Mouse (Mus musculus): ENCODE data around the gene Ppa2. TPM values are rescaled to one million over a fixed set of nuclear protein-coding genes. Genes with fewer than 3 reads are reported as not detected.

Ppa2 gene
- total RNA-seq, 2 experiments from 2014 or later: 45.5 to 46.7 TPM

- DNase-seq (ENCODE audit: low spot score in 2 of 2): no peak
- intact Hi-C loops (cut with DNase I): no loop called here
Measured at GRCm38 (mm10) chr3:133381519-133381918, 71.6 kb downstream of the Ppa2 start.

- DNase-seq (ENCODE audit: low spot score in 2 of 2): no peak
- intact Hi-C loops (cut with DNase I): no loop called here
Measured at GRCm38 (mm10) chr3:133382147-133382546, 72.2 kb downstream of the Ppa2 start.

GRCm38 (mm10) chr3:133384164-133384708 is 74.3 kb downstream of the Ppa2 start:
- intact Hi-C loops (cut with DNase I): no loop called here
- no peak for DNase-seq (ENCODE audit: low spot score in 2 of 2)

GRCm38 (mm10) chr3:133387283-133387682 is 77.4 kb downstream of the Ppa2 start:
- intact Hi-C loops (cut with DNase I): no loop called here

GRCm38 (mm10) chr3:133389803-133390387 is 80.0 kb downstream of the Ppa2 start:
- no peak for DNase-seq (ENCODE audit: low spot score in 2 of 2)
- intact Hi-C loops (cut with DNase I): no loop called here

More at GRCm38 (mm10) chr3:133387283-133387682, 77.4 kb downstream of the Ppa2 start:
- no peak for DNase-seq (ENCODE audit: low spot score in 2 of 2)

- intact Hi-C loops (cut with DNase I): no loop called here
- DNase-seq (ENCODE audit: low spot score in 2 of 2): no peak
Measured at GRCm38 (mm10) chr3:133394531-133394930, 84.6 kb downstream of the Ppa2 start.

GRCm38 (mm10) chr3:133403849-133404248 is 93.9 kb downstream of the Ppa2 start:
- intact Hi-C loops (cut with DNase I): no loop called here
- DNase-seq (ENCODE audit: low spot score in 2 of 2): no peak

- intact Hi-C loops (cut with DNase I): no loop called here
- no peak for DNase-seq (ENCODE audit: low spot score in 2 of 2)
Measured at GRCm38 (mm10) chr3:133405636-133406035, 95.7 kb downstream of the Ppa2 start.

- intact Hi-C loops (cut with DNase I): no loop called here
- DNase-seq (ENCODE audit: low spot score in 2 of 2): no peak
Measured at GRCm38 (mm10) chr3:133406248-133406647, 96.3 kb downstream of the Ppa2 start.

GRCm38 (mm10) chr3:133411123-133411675 is 101.3 kb downstream of the Ppa2 start:
- intact Hi-C loops (cut with DNase I): no loop called here
- no peak for DNase-seq (ENCODE audit: low spot score in 2 of 2)

- intact Hi-C loops (cut with DNase I): no loop called here
- DNase-seq (ENCODE audit: low spot score in 2 of 2): peak in 1 of 2 experiments; percentile 28
Measured at GRCm38 (mm10) chr3:133411768-133412167, 101.9 kb downstream of the Ppa2 start.

- peak in 1 of 2 experiments; percentile 16 for DNase-seq (ENCODE audit: low spot score in 2 of 2)
- intact Hi-C loops (cut with DNase I): no loop called here
Measured at GRCm38 (mm10) chr3:133414747-133415146, 104.8 kb downstream of the Ppa2 start.

- intact Hi-C loops (cut with DNase I): no loop called here
- DNase-seq (ENCODE audit: low spot score in 2 of 2): no peak
Measured at GRCm38 (mm10) chr3:133423073-133423472, 113.2 kb downstream of the Ppa2 start.

Other genes with a start within 250 kb of the Ppa2 start
- 10 to 100 TPM; 15.1 to 16.4 TPM for gene Ints12, start 218.3 kb upstream of the Ppa2 start, total RNA-seq (2021)
- 1 to 10 TPM; 6.9 to 8.0 TPM for gene Gstcd, start 218.1 kb upstream of the Ppa2 start, total RNA-seq (2021)
- gene Arhgef38, start 75.2 kb upstream of the Ppa2 start, total RNA-seq (2021): under 1 TPM in 1 of 2 experiments, not detected in 1; 0.05 TPM
- gene Tet2, start 235.0 kb downstream of the Ppa2 start, total RNA-seq (2021): 10 to 100 TPM; 32.8 to 46.2 TPM